Mouse (Mus musculus) heart, adult 2 months (tissue): ENCODE data around the gene Smco3.

Source experiments
- CTCF ChIP-seq: fragments of 200-600 bp; IDR thresholded peaks from 2 replicates; pipeline ENCODE4 v1.8.1; 2022; ENCODE audit warnings: antibody characterized with exemption, mild to moderate bottlenecking, moderate library complexity
- POLR2A ChIP-seq: fragments of 200-500 bp; IDR thresholded peaks from 2 replicates; pipeline ENCODE4 v1.6.1; 2011; ENCODE audit warnings: mild to moderate bottlenecking, low read depth, low read length, control low read depth; ENCODE audit not compliant: insufficient read depth

DNA sequence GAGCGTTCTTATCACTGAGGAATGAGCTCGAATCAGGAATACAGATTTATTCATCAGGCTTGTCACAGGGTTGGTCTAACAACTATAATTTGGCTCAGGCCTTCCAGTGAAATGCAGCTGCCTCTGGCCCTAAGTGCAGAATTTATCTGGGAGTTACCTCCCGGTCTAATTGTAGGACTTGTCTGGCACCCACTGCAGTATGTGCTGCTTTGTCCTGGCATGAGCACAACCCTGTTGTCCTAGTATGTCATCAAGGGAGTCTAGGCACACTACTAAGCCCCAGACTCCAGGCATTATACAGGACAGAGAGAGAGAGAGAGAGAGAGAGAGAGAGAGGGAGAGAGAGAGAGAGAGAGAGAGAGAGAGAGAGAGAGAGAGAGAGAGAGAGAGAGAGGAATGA is 2.1 kb upstream of the Smco3 start:
- TF ChIP-seq CTCF, result no peak
- TF ChIP-seq POLR2A, result no peak
